Mouse (Mus musculus) midbrain, embryonic 11.5 days (tissue): ENCODE measurements around the gene Slc22a14. TPM values are rescaled to one million over a fixed set of nuclear protein-coding genes. Genes with fewer than 3 reads are reported as not detected.
A peak's percentile ranks its signal among the peaks of the same experiment; 100 is the strongest.

Source experiments
- ATAC-seq: fragments of 200-750 bp; cut with Nextera tagmentation; 2 replicates; pipeline ENCODE4 v1.8.0; 2017; ENCODE audit warnings: moderate TSS enrichment, moderate library complexity; ENCODE audit not compliant: low FRiP score
- DNase-seq: peaks from one replicate; pipeline ENCODE4 v3.0.0; 2015; ENCODE audit warnings: low spot score; ENCODE audit errors: missing footprints
- H3K27ac ChIP-seq: fragments of 300-500 bp; sonication (generic); 2 replicates; pipeline ENCODE4 v1.5.1; 2014; ENCODE audit warnings: low read depth, low read length
- H3K27me3 ChIP-seq: fragments of 300-500 bp; sonication (generic); 2 replicates; pipeline ENCODE4 v1.6.1; 2014; ENCODE audit warnings: mild to moderate bottlenecking, low read length, moderate library complexity, mixed read lengths; ENCODE audit not compliant: control insufficient read depth, insufficient read depth
- H3K36me3 ChIP-seq: fragments of 300-500 bp; sonication (generic); 2 replicates; pipeline ENCODE4 v1.6.1; 2014; ENCODE audit warnings: mild to moderate bottlenecking, low read length, moderate library complexity, mixed read lengths; ENCODE audit not compliant: control insufficient read depth, insufficient read depth
- H3K4me1 ChIP-seq: fragments of 300-500 bp; sonication (generic); 2 replicates; pipeline ENCODE4 v1.6.1; 2014; ENCODE audit warnings: low read length; ENCODE audit not compliant: control insufficient read depth, insufficient read depth
- H3K4me2 ChIP-seq: fragments of 300-500 bp; sonication (generic); 2 replicates; pipeline ENCODE4 v1.6.1; 2014; ENCODE audit warnings: mild to moderate bottlenecking, moderate library complexity
- H3K4me3 ChIP-seq: fragments of 300-500 bp; sonication (generic); 2 replicates; pipeline ENCODE4 v1.5.1; 2014; ENCODE audit warnings: low read depth, low read length
- H3K9ac ChIP-seq: fragments of 300-500 bp; sonication (generic); 2 replicates; pipeline ENCODE4 v1.6.1; 2014; ENCODE audit warnings: low read length
- H3K9me3 ChIP-seq: fragments of 300-500 bp; sonication (generic); 2 replicates; pipeline ENCODE4 v1.6.1; 2016; ENCODE audit warnings: low read length; ENCODE audit not compliant: control insufficient read depth
- WGBS: fragments of 180-500 bp; shearing (Covaris S2); extraction: QIAGEN DNeasy Blood & Tissue Kit; methylation state at CpG from one replicate; pipeline ENCODE4 v1.1.7; 2014; 5-methylcytosine and 5-hydroxymethylcytosine counted together
- polyA plus RNA-seq: library from polyadenylated mRNA; unstranded; fragments of >200 nt; fragmentation: Nextera tagmentation; extraction: Ambion mirVana; gene quantifications from 2 replicates; pipeline ENCODE4 v1.2.1, GENCODE M21; 2014

The Slc22a14 gene
- not detected in 2 replicates for polyA plus RNA-seq

DNA sequence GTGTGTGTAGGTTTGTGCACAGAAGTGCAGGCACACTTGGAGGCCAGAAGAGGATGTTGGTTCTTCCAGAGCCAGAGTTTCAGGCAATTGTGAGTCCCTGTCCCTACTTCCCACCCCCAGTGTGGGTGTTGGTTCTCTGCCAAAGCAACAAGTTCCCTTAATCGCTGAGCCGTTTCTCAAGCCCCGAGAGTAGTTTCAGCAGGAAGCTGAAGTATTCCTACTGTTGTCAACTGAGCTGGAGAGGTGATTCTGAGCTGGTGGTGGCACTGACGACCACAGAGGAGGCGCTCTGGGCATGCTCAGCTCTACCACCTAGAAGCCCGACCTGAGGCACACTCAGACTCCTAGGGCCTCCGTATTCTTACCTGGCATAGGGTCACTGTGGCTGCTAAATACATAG is at the start of gene Slc22a14:
TSS of gene Slc22a14 (minus strand) at position 270 of the 400 bp plus-strand sequence.
- 79% methylated on average over 7 of the region's 7 CpGs for WGBS
- no peak for ATAC-seq

GRCm38 (mm10) chr9:119409864-119410263 is 44.5 kb upstream of the Slc22a14 start:
- no peak overlapping the region for H3K27ac ChIP-seq

More for the DNA sequence above, at the start of gene Slc22a14:
- Histone ChIP-seq H3K27ac (no peak within 1 kb of the TSS), H3K9ac (no peak within 1 kb of the TSS), H3K4me2 (no peak within 1 kb of the TSS), H3K4me1 (no peaks in the 10 kb centered on the region), H3K9me3 (no peaks in the 10 kb centered on the region), H3K27me3 (no peaks in the 10 kb centered on the region), H3K4me3 (no peak within 1 kb of the TSS), H3K36me3 (no peaks in the 10 kb centered on the region)
- DNase-seq: no peak

DNA sequence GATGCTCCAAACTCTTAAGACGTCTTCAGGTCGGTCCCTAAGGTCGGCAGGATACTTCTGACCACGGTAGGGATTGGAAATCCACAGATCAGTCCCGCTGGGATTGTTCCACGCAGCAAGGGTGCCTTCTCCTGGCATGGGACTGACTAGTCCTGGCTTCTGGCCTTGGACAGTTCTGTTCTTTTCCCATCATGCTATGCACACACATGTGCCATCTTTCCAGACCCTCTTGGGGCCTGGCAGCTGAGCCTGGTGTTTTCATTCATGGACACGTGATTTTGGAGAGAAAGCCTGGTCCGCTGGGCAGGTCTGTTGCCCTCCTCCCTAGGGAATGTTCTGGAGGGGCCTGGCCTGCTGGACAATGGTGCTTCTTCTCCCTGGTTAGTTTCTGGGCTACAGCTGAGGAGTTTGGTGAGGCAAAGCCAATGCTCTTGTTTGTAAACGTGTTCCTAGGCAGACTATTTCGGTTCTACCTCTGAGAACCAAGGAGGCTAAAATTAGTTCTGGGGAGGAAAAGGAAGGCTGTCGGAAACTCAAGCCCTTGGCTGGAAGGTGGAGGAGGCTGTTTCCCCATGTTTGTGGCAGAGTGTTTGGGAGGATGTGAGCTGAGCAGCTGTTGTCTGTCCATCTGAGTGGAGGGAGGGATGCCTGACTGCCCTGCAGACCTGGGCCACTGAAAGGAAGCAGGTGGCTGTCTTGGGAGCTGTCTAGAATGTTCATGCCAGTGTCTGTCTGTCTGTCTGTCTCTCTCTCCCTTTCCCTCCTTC is 43.7 kb upstream of the Slc22a14 start:
- H3K4me1 ChIP-seq: peaks cover 19% of the 10 kb centered on the region
- 88% methylated on average over 11 of the region's 11 CpGs for WGBS
- peaks cover 11% of the 10 kb centered on the region; the same call in 1 of the 2 replicates for H3K36me3 ChIP-seq
- no peak for ATAC-seq
- DNase-seq: no peak
- H3K27me3 ChIP-seq: no peaks in the 10 kb centered on the region
- H3K9ac ChIP-seq: no peak overlapping the region
- peaks cover 6% of the 10 kb centered on the region; the same call in 1 of the 2 replicates for H3K9me3 ChIP-seq
- no peak overlapping the region for H3K27ac ChIP-seq
- no peak overlapping the region for H3K4me3 ChIP-seq
- no peak overlapping the region for H3K4me2 ChIP-seq

More at GRCm38 (mm10) chr9:119409864-119410263, 44.5 kb upstream of the Slc22a14 start:
- no peak for DNase-seq
- H3K9ac ChIP-seq: no peak overlapping the region
- peaks cover 6% of the 10 kb centered on the region; the same call in 1 of the 2 replicates for H3K9me3 ChIP-seq
- 82% methylated on average over 5 of the region's 5 CpGs for WGBS
- H3K36me3 ChIP-seq: peaks cover 11% of the 10 kb centered on the region; the same call in 1 of the 2 replicates
- H3K4me2 ChIP-seq: no peak overlapping the region
- no peak overlapping the region for H3K4me3 ChIP-seq
- no peaks in the 10 kb centered on the region for H3K27me3 ChIP-seq
- no peak for ATAC-seq
- peaks cover 14% of the 10 kb centered on the region for H3K4me1 ChIP-seq

DNA sequence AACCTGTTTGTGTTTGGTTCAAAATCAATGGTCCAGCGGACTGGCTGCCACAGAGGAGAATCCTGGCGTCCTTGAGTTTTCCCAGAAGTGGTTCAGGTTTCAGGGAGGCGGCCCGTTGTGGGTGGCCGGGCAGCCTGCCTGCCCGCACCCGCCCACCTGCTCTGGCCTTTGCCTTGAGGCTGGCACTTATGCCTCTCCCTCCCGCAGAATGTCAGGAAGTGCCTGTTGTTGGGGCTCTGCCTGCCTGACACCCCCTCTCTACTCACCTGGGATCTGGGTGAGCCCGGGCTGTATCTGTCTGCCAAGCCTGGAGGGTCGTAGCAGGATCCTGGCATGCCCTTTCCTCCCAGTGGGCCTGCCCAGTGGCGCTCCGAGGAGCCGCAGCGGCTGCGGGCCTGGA is 42.5 kb upstream of the Slc22a14 start:
- peaks cover 10% of the 10 kb centered on the region; the same call in 1 of the 2 replicates for H3K36me3 ChIP-seq
- 87% methylated on average over 15 of the region's 15 CpGs for WGBS
- peaks cover 6% of the 10 kb centered on the region; the same call in 1 of the 2 replicates for H3K9me3 ChIP-seq
- no peak overlapping the region for H3K27ac ChIP-seq
- no peak overlapping the region for H3K4me2 ChIP-seq
- no peak for ATAC-seq
- no peak overlapping the region for H3K4me3 ChIP-seq
- no peak overlapping the region for H3K9ac ChIP-seq
- H3K4me1 ChIP-seq: peaks cover 25% of the 10 kb centered on the region
- H3K27me3 ChIP-seq: no peaks in the 10 kb centered on the region
- no peak for DNase-seq

GRCm38 (mm10) chr9:119404090-119404489 is 38.7 kb upstream of the Slc22a14 start:
- WGBS: 67% methylated on average over 5 of the region's 5 CpGs
- ATAC-seq (no peak), DNase-seq (no peak)
- H3K27me3 ChIP-seq: no peaks in the 10 kb centered on the region
- H3K36me3 ChIP-seq: no peaks in the 10 kb centered on the region; the same call in 1 of the 2 replicates
- H3K4me3 ChIP-seq: peak overlapping the region; percentile 95
- H3K4me1 ChIP-seq: peaks cover 32% of the 10 kb centered on the region
- H3K9me3 ChIP-seq: no peaks in the 10 kb centered on the region
- H3K4me2 ChIP-seq: peak overlapping the region; percentile 86
- no peak overlapping the region for H3K27ac ChIP-seq
- H3K9ac ChIP-seq: peak overlapping the region; percentile 99

DNA sequence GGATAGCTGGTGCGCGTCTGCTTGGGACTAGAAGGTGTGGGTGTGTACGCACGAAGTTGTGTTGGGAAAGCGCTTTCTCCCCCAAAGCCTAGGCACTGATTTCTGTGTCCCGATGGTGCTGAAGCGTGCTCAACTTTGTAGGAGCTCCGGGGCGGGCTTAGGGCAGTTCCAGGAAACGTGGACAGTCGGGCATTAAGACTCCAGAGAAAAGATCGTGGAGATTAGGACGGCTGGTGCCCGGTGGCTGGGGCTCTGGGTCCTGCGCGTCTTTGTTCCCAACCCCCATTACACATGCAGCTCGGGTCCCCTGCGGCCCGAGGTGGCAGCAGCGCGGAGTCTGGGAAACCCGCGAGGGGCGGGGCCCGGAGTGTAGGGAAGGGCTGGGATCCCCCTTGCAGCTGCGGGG is 37.9 kb upstream of the Slc22a14 start:
- Histone ChIP-seq H3K27ac (peak overlapping the region; percentile 81), H3K36me3 (no peaks in the 10 kb centered on the region; the same call in 1 of the 2 replicates), H3K9me3 (no peaks in the 10 kb centered on the region), H3K4me3 (peak overlapping the region; percentile 95), H3K27me3 (no peaks in the 10 kb centered on the region), H3K9ac (peak overlapping the region; percentile 99), H3K4me2 (peak overlapping the region; percentile 86), H3K4me1 (peaks cover 30% of the 10 kb centered on the region)
- WGBS: under 1% methylated on average over 26 of the region's 26 CpGs
- ATAC-seq: peak; percentile 68
- peak; percentile 98 for DNase-seq

DNA sequence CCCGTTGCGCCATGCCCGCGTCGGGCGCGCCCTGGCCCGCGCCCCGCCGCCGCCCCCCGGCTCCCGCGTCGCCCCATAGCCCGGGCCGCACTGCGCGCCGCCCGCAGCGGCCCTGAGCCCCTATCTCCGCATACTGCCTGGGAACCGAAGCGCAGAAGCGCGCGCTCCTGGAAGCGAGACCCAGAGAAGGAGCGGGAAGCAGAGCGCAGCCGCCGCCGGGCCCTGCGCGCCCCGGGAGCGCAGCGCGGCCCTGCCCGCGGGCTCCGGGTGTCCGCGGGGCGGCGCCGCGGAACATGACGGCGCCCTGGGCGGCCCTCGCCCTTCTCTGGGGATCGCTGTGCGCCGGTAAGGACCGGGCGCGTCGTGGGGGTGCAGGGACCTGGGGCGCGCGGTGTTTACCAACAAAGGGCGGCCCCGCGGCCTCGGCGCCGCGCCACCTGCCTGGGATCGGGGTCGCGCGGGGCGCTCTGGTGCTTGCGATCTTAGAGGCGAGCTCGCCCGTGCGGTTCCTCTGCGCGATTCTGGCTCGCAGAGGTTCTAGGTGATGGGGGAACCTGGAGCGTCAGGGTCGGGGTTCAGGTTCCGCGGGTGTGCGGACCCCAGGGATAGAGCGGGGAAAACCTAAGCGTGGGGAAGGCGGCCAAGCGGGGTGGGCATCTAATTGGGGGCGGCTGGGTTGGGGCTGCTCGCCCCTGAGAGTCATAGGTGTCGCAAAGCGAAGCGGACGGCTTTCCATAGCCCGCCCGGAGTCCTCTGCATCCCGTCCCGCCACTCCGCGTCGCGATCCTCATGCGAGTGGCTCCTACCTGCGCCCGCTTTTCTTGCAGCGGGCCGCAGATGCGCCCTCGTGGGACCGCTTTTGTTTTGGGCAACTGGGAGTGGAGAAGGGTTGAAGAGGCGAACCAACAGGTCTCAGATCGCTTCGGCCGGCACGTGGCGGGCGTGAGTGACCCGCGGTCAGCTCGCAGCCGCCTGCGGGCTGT is 37.2 kb upstream of the Slc22a14 start:
- no peaks in the 10 kb centered on the region for H3K9me3 ChIP-seq
- WGBS: under 1% methylated on average over 123 of the region's 127 CpGs
- H3K4me3 ChIP-seq: peak overlapping the region; percentile 95
- DNase-seq: peak; percentile 95
- H3K27ac ChIP-seq: peak overlapping the region; percentile 81
- peak overlapping the region; percentile 86 for H3K4me2 ChIP-seq
- H3K4me1 ChIP-seq: peaks cover 30% of the 10 kb centered on the region
- ATAC-seq: peak; percentile 28
- peak overlapping the region; percentile 99 for H3K9ac ChIP-seq
- H3K36me3 ChIP-seq: no peaks in the 10 kb centered on the region; the same call in 1 of the 2 replicates
- H3K27me3 ChIP-seq: no peaks in the 10 kb centered on the region

DNA sequence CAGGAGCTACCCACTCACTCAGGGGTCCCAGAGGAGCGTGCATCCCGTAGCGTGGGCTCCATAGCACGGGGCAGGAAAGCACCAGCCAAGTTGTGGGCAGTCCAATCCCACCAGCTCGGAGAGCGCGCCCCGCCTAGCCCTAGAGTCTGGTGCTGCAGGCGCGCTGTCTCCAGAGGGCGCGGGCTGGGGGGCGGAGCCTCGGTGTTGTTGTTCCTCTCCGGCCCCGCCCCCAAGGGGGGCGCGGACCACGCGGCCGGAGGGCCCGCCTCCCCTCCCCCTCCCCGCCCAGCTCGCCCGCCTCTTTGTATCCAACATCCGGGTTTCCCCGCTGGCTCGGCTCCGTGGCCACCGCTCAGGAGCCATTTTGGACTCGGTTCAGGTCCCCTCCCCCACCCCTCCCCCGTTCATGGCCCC is 36.5 kb upstream of the Slc22a14 start, which contains the start of gene Acvr2b:
TSS of gene Acvr2b (plus strand) at position 318 of the 414 bp plus-strand sequence.
- Histone ChIP-seq H3K27me3 (no peaks in the 10 kb centered on the region), H3K9ac (peak within 1 kb of the TSS; percentile 99), H3K4me2 (peak within 1 kb of the TSS; percentile 86), H3K4me3 (peak within 1 kb of the TSS; percentile 95), H3K27ac (peak within 1 kb of the TSS; percentile 81), H3K36me3 (no peaks in the 10 kb centered on the region), H3K9me3 (no peaks in the 10 kb centered on the region), H3K4me1 (peaks cover 30% of the 10 kb centered on the region)
- ATAC-seq (peak; percentile 94), DNase-seq (peak; percentile 100)
- WGBS: under 1% methylated on average over 25 of the region's 32 CpGs
